Mouse (Mus musculus) liver, embryonic 11.5 days (tissue): Measurements from ENCODE around the gene Klk5. TPM values are rescaled to one million over a fixed set of nuclear protein-coding genes. Genes with fewer than 3 reads are reported as not detected.

Source experiments
- ATAC-seq: fragments of 200-750 bp; cut with Nextera tagmentation; replicated peaks from 2 replicates; pipeline ENCODE4 v1.8.0; 2017; ENCODE audit warnings: moderate number of reproducible peaks, mild to moderate bottlenecking, moderate TSS enrichment, moderate library complexity; ENCODE audit not compliant: low FRiP score
- DNase-seq: peaks from one replicate; pipeline ENCODE4 v3.0.0-alpha.2; 2017; ENCODE audit warnings: low spot score
- H3K27ac ChIP-seq: fragments of 300-500 bp; sonication (generic); 2 replicates; pipeline ENCODE4 v1.5.1; 2014; ENCODE audit warnings: mild to moderate bottlenecking, low read depth, low read length, control low read depth
- H3K27me3 ChIP-seq: fragments of 300-500 bp; sonication (generic); replicated peaks from 2 replicates; pipeline ENCODE4 v1.6.1; 2014; ENCODE audit warnings: low read length, mixed read lengths; ENCODE audit not compliant: control insufficient read depth, insufficient read depth
- H3K36me3 ChIP-seq: fragments of 300-500 bp; sonication (generic); 2 replicates; pipeline ENCODE4 v1.6.1; 2014; ENCODE audit warnings: mild to moderate bottlenecking, low read length, moderate library complexity, mixed read lengths; ENCODE audit not compliant: control insufficient read depth, insufficient read depth
- H3K4me1 ChIP-seq: fragments of 300-500 bp; sonication (generic); replicated peaks from 2 replicates; pipeline ENCODE4 v1.6.1; 2014; ENCODE audit warnings: low read length, mixed read lengths; ENCODE audit not compliant: control insufficient read depth, insufficient read depth
- H3K4me2 ChIP-seq: fragments of 300-500 bp; sonication (generic); 2 replicates; pipeline ENCODE4 v1.6.1; 2014; ENCODE audit warnings: mild to moderate bottlenecking, control low read depth, moderate library complexity
- H3K4me3 ChIP-seq: fragments of 300-500 bp; sonication (generic); 2 replicates; pipeline ENCODE4 v1.5.1; 2014; ENCODE audit warnings: low read depth, low read length, control low read depth
- H3K9ac ChIP-seq: fragments of 300-500 bp; sonication (generic); 2 replicates; pipeline ENCODE4 v1.6.1; 2014; ENCODE audit warnings: low read depth, low read length, control low read depth
- H3K9me3 ChIP-seq: fragments of 300-500 bp; sonication (generic); 2 replicates; pipeline ENCODE4 v1.6.1; 2016; ENCODE audit warnings: low read length, inconsistent platforms, mixed read lengths; ENCODE audit not compliant: control insufficient read depth
- WGBS: fragments of 180-500 bp; shearing (Covaris S2); extraction: QIAGEN DNeasy Blood & Tissue Kit; methylation state at CpG from one replicate; pipeline ENCODE4 v1.1.7; 2014; 5-methylcytosine and 5-hydroxymethylcytosine counted together
- polyA plus RNA-seq: library from polyadenylated mRNA; unstranded; fragments of >200 nt; fragmentation: Nextera tagmentation; extraction: Ambion mirVana; gene quantifications from 2 replicates; pipeline ENCODE4 v1.2.1, GENCODE M21; 2014

Gene Klk5
- polyA plus RNA-seq, 1 experiment from 2014 or later: not detected

DNA sequence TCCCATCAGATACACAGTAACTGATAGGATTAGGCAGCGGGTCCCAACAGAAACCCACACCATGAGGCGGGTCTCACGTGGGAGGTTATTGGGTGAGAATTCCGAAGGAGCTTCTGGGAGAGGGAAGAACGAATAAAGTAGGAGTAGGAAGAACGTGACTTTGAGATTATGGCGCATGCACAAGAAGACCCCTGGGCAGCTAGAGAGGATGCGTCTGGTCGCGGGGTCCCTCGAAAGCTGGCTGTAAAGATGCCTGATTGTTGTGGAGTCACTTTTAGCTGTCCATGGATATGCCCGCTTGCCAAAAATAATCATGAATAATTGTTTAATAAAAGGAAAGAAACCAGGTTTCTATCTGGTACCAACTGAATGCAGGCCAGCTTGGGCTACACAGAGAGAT, 15.7 kb downstream of the Klk5 start:
- no peaks in the 10 kb centered on the region for H3K9me3 ChIP-seq
- ATAC-seq: no peak
- H3K9ac ChIP-seq: no peak overlapping the region
- no peak overlapping the region for H3K4me2 ChIP-seq
- no peaks in the 10 kb centered on the region for H3K4me1 ChIP-seq
- DNase-seq: no peak
- H3K27ac ChIP-seq: no peak overlapping the region
- H3K36me3 ChIP-seq: no peaks in the 10 kb centered on the region
- H3K27me3 ChIP-seq: no peaks in the 10 kb centered on the region
- WGBS: 85% methylated on average over 12 of the region's 12 CpGs
- no peak overlapping the region for H3K4me3 ChIP-seq

DNA sequence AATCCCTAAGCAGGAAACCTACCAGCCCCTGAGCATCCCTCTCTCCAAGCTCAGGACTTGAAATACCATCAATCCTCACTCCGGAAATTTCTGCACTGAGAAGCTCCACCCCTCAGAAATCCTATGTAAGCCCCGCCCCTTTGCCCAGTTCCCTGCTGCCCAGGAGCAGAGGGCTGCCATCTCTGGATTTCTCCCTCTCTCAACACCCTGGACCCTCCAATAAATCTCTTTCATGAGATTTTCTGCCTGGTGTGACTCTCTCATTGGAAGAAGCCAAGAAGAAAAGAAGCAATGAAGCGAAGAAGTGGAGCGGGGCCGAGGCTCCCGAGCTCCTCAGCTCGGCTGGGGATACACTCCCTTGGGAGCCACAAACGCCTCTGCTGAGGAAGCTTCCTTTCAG, 18.6 kb downstream of the Klk5 start:
- H3K36me3 ChIP-seq: no peaks in the 10 kb centered on the region
- no peak for ATAC-seq
- no peaks in the 10 kb centered on the region for H3K9me3 ChIP-seq
- DNase-seq: no peak
- no peak overlapping the region for H3K4me3 ChIP-seq
- no peak overlapping the region for H3K27ac ChIP-seq
- H3K4me1 ChIP-seq: no peaks in the 10 kb centered on the region
- no peaks in the 10 kb centered on the region for H3K27me3 ChIP-seq
- H3K9ac ChIP-seq: no peak overlapping the region
- H3K4me2 ChIP-seq: no peak overlapping the region
- 86% methylated on average over 8 of the region's 8 CpGs for WGBS

DNA sequence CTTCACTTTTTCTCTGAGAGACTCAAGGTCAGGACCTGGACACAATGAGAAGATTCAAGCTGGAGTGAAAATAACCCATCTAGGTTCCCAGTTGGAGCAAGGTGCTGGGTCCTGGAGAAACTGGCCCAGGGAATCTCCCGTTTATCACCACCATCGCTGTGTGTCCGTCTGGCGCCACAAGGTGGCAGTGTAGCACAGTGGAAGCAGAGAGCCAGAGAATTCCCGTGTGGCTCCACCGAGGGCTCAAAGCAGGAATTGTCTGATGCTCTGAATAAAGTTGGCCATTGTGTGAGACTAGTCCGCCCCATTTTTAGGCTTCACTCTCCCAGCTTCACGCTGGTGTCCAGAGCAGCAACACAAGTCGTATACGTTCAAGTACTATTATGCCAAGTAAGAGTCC, 31.5 kb downstream of the Klk5 start:
- Histone ChIP-seq H3K4me3 (no peak overlapping the region), H3K9ac (no peak overlapping the region), H3K27ac (no peak overlapping the region), H3K27me3 (0 out of 2 replicates have a peak, but pooled peaks cover 4% of the 10 kb centered on the region), H3K4me2 (no peak overlapping the region), H3K9me3 (no peaks in the 10 kb centered on the region), H3K36me3 (no peaks in the 10 kb centered on the region), H3K4me1 (no peaks in the 10 kb centered on the region)
- no peak for ATAC-seq
- DNase-seq: peak; percentile 57
- WGBS: 8% methylated on average over 10 of the region's 10 CpGs

DNA sequence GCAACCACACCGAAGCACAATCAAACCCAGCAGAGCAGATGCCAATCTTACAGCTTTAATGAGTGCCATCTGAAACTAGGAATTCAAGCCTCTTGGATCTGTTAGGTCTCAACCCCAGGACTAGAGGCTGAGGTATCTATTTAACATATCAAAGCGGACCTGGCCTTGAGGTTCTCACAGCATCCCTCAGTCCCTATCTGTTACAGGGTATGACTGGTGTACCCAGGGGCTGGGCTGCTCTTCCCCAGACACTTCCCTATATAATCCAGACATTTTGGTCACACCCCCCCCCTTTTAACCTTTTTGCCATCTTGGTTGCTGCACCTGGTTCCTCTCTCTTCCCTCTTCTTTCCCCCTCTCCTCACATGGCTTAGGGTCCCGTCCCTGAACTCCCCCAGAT, 31.9 kb downstream of the Klk5 start:
- Histone ChIP-seq H3K27me3 (0 out of 2 replicates have a peak, but pooled peaks cover 4% of the 10 kb centered on the region), H3K4me2 (no peak overlapping the region), H3K9ac (no peak overlapping the region), H3K36me3 (no peaks in the 10 kb centered on the region), H3K4me1 (no peaks in the 10 kb centered on the region), H3K9me3 (no peaks in the 10 kb centered on the region), H3K27ac (no peak overlapping the region), H3K4me3 (no peak overlapping the region)
- DNase-seq (no peak), ATAC-seq (no peak)
- 65% methylated on average over 3 of the region's 3 CpGs for WGBS

DNA sequence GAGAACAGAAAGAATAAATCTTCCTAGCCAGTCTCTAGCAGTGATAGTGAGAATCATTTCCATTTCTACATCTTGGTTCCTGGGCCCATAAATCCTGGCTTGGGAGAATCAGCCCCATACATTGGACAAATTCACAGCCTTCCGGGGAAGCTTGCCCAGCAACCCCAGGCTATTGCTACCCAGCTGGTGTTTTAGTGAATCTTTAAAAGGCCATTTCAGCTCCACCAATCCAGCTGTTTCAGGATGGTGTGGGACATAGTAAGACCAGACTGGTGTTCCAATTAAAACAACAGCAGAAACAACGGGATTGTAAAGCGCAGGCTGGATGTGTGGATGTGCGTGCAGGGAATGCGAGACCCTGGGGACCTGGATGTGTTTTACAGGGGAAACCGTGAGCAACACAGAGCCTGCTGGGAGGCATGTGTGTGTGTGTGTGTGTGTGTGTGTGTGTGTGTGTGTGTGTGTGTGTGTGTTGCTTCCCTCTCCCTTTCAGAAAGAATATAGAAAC, 33.2 kb downstream of the Klk5 start:
- 89% methylated on average over 6 of the region's 6 CpGs for WGBS
- H3K36me3 ChIP-seq: no peaks in the 10 kb centered on the region
- no peaks in the 10 kb centered on the region for H3K9me3 ChIP-seq
- H3K4me3 ChIP-seq: no peak overlapping the region
- no peak for ATAC-seq
- no peak for DNase-seq
- H3K4me1 ChIP-seq: no peaks in the 10 kb centered on the region
- no peak overlapping the region for H3K27ac ChIP-seq
- H3K27me3 ChIP-seq: 0 out of 2 replicates have a peak, but pooled peaks cover 3% of the 10 kb centered on the region
- no peak overlapping the region for H3K4me2 ChIP-seq
- no peak overlapping the region for H3K9ac ChIP-seq

DNA sequence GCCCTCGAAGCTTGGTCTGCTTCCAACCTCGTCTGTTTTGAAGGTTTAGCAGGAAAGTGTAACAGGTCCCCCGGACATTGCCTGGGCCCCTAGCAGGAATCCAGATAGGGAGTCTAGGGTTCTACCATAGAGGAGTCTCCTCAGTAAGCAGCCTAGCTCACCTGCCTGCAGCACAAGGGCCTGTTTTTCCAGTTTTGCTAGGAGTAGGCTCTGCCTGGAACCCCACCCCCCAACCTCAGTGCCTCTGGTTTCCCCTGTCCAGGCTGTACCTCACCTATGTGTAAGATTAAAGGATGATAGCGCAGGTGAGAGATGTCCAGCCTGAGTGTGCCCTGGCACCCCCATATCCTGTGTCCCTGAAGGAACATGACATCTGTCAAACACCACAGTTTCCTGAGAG, 34.7 kb downstream of the Klk5 start:
- Histone ChIP-seq H3K36me3 (no peaks in the 10 kb centered on the region), H3K27ac (no peak overlapping the region), H3K9me3 (no peaks in the 10 kb centered on the region), H3K27me3 (no peaks in the 10 kb centered on the region), H3K9ac (no peak overlapping the region), H3K4me3 (no peak overlapping the region), H3K4me1 (no peaks in the 10 kb centered on the region), H3K4me2 (no peak overlapping the region)
- 69% methylated on average over 4 of the region's 4 CpGs for WGBS
- ATAC-seq (no peak), DNase-seq (no peak)

DNA sequence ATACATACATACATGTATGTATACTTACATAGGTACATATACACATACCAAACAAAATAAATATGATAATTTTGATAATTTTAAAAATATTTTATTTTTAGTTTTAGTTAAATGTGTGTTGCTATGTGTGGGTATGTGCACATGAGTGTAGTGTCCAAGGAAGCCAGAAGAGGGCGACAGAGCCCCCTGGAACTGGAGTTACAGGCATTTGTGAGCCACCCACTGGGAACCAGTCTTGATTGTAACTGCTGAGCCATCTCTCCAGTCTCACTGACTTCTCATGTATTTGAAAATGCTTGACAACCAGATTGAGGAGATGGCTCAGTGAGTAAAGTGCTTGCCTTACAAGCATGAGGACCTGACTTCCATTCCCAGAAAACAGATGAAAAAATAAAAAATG, 36.5 kb downstream of the Klk5 start:
- Histone ChIP-seq H3K36me3 (no peaks in the 10 kb centered on the region), H3K27me3 (no peaks in the 10 kb centered on the region; the same call in 1 of the 2 replicates), H3K4me3 (no peak overlapping the region), H3K27ac (no peak overlapping the region), H3K4me1 (no peaks in the 10 kb centered on the region), H3K9me3 (no peaks in the 10 kb centered on the region), H3K9ac (no peak overlapping the region), H3K4me2 (no peak overlapping the region)
- ATAC-seq: no peak
- WGBS: 26% methylated on average over 1 of the region's 1 CpGs
- DNase-seq: no peak

DNA sequence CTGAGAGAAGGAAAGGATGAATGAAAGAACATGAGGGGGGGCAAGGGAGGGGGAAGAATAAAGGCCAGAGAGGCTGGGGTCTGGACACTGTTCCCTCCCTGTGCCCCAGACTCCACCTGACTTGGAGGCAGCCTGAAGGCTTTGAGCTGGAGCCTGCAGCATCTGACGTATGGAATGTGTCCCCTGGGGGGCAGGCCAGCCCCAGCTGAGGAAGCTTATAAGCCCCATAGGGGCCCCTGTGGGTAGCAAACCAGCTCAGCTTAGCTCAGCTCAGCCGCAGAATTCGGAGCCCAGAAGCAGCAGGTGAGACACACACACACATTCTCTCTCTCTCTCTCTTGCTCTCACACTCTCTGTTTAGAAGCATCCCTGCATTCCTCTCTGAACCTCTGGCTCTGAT, 39.1 kb downstream of the Klk5 start, which contains the start of gene Klk4:
TSS of gene Klk4 (plus strand) at position 249 of the 400 bp plus-strand sequence.
- Histone ChIP-seq H3K27me3 (no peaks in the 10 kb centered on the region; the same call in 1 of the 2 replicates), H3K9ac (no peak within 1 kb of the TSS), H3K9me3 (no peaks in the 10 kb centered on the region), H3K4me1 (no peaks in the 10 kb centered on the region), H3K4me3 (no peak within 1 kb of the TSS), H3K27ac (no peak within 1 kb of the TSS), H3K4me2 (no peak within 1 kb of the TSS), H3K36me3 (no peaks in the 10 kb centered on the region)
- 13% methylated on average over 3 of the region's 3 CpGs for WGBS
- no peak for DNase-seq
- ATAC-seq: no peak

DNA sequence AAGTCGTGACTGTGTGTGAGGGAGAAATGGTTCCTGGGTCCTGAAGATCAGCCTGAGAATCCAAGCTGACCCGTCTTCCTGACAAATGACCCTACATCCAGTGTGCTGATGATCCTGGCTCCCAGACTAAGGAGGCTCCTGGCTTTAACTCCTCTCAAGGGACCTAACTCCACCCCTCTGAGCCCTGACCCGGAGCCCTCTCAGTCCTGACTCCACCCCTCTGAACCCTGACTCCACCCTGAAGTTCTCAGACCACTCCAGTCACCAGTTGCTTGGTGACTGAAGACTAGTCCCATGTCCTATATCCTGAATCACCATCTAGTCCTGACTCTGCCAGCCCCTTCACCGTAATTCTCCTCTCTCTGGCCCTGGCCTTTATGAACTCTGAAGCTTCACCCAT, 40.6 kb downstream of the Klk5 start:
- Histone ChIP-seq H3K9ac (no peak overlapping the region), H3K4me2 (no peak overlapping the region), H3K4me1 (no peaks in the 10 kb centered on the region), H3K27me3 (no peaks in the 10 kb centered on the region; the same call in 1 of the 2 replicates), H3K27ac (no peak overlapping the region), H3K9me3 (no peaks in the 10 kb centered on the region), H3K4me3 (no peak overlapping the region), H3K36me3 (no peaks in the 10 kb centered on the region)
- no peak for ATAC-seq
- 27% methylated on average over 4 of the region's 4 CpGs for WGBS
- no peak for DNase-seq
